Mouse (Mus musculus): ENCODE measurements at regions not wholly inside any gene's neighbourhood (a gene's known extent, or its start where the extent isn't known, plus 50 kb on each side); places are given as distances from the start of the nearest gene placed in this dataset.
A peak's percentile ranks its signal among the peaks of the same experiment; 100 is the strongest.

DNA sequence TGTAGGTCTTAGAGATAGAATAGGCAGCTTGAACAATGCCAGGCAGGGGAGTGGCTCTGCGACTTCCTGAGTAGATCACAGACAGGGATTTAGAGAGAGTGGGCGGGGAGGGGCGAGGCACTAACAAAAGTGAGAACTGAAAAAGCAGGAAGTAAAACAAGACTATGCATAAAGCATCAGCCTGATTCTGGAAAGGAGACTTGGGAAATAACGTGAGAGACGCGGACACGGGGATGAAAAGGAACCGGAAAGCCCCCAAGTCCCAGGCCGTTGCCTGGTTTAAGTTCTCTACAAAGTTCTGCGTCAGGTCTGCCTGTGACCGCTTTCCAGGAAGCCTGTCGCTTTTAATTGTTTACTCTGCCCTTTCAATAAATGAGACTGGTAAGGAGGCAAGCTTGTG is 86.3 kb downstream of the D16Ertd472e start:
- no peak for DNase-seq (ENCODE audit: low read depth, low spot score)

- DNase-seq (ENCODE audit: low read depth, low spot score), result no peak
Measured at GRCm38 (mm10) chr16:78489604-78490003, 86.9 kb downstream of the D16Ertd472e start.

DNA sequence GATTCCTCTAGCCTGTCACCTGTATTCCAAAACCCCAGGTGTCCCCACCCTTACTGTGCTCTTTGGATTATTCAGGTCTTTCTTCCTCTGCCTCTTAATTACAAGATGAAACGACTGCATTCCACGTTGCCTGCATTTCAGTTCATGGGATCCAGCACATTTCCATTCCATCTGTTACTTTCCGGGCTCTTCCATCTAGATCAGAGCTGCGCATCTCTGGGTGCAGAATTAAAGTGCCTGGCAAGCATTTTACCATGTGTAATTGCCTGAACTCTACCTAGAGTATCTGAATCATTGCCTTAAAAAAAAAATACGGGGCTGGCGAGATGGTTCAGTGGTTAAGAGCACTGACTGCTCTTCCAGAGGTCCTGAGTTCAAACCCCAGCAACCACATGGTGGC is 90.0 kb downstream of the D16Ertd472e start:
- DNase-seq (ENCODE audit: low read depth, low spot score), result peak; percentile 29

- DNase-seq (ENCODE audit: low read depth, low spot score), result no peak
Measured at GRCm38 (mm10) chr16:78484319-78484718, 92.2 kb downstream of the D16Ertd472e start.

DNA sequence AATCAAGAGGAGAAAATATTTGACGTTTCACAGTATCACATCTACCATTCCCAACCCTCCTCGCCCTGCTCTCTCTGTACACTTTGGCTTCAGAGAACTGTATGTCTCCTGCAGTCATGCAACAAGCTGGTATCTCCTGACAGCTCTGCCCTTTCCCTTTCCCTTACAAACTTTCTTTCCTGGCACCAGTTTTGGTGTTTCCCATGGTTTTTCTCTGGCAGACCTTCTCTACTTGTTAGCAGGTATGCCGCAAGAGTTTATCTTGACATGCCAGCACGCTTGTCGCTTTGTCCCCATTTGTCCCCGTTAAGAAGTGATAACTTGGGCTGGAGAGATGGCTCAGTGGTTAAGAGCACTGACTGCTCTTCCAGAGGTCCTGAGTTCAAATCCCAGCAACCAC is 94.9 kb downstream of the D16Ertd472e start:
- no peak for DNase-seq (ENCODE audit: low read depth, low spot score)

- DNase-seq (ENCODE audit: low read depth, low spot score), result no peak
Measured at GRCm38 (mm10) chr16:78481065-78481464, 95.4 kb downstream of the D16Ertd472e start.

GRCm38 (mm10) chr16:78480261-78480660 is 96.2 kb downstream of the D16Ertd472e start:
- DNase-seq (ENCODE audit: low read depth, low spot score), result no peak

DNA sequence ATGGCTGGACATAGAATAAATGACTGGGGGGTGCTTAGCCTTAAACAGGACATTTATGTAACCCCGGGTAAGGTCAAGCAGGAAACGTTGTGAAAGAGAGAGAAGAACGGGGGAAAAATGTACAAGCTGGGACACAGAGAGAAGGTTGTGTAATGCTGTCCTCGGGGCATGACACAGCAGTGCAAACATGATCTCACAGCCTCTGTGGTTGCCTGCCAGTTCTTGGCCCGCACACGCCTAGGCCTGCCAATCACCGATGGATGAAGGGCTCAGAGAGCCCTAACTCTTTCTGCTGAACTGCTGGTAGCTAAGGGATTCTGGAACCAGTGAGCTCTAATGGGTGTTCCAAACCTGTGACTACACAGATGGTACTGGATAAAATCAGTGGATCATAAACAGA is 96.5 kb upstream of the Btg3 start:
- DNase-seq (ENCODE audit: low read depth, low spot score), result no peak

GRCm38 (mm10) chr16:78459996-78460395 is 83.0 kb upstream of the Btg3 start:
- DNase-seq (ENCODE audit: low read depth, low spot score), result no peak

DNA sequence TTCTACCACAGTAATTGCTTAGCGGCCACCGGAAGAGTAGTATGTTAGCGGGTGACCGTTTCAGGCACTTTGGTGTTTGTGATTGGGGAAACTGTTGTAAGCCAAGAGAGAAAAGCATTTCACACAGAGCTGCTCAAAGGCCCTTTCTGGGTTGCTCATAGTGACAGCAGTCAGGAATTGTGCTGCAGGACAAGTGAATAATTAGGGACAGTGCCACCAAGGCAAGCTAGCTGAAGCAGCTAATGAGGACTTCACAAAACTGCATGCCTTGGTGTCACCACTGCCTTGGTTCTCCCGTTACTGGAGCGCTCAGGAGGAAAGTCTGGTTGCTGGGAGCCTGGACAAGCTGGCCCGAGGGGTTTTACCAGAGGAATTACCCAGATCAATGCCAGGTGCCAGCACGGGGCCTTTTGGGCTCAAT is 80.7 kb upstream of the Btg3 start:
- no peak for DNase-seq (ENCODE audit: low read depth, low spot score)

GRCm38 (mm10) chr16:78456345-78456744 is 79.4 kb upstream of the Btg3 start:
- no peak for DNase-seq (ENCODE audit: low read depth, low spot score)

- no peak for DNase-seq (ENCODE audit: low read depth, low spot score)
Measured at GRCm38 (mm10) chr16:78454509-78454908, 77.5 kb upstream of the Btg3 start.

DNA sequence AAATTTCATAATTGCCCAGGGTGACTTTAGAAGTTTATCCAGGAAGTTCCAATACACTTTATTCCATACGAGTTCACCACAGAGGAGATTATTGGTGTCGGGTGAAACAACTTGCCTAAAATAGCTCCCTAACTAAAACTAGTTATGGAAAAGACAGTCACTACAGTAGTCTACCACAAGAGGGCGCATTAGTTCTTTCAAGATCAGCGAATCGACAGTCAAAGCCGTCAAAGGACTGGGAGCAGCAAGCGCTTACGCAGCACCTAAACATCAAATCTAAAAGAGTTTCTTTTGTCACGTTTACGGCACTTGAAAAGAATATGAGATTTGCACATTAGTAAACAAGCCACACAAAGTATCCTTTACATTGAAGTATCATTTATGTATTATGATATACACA is 75.3 kb upstream of the Btg3 start:
- peak; percentile 80 for DNase-seq (ENCODE audit: low read depth, low spot score)

DNA sequence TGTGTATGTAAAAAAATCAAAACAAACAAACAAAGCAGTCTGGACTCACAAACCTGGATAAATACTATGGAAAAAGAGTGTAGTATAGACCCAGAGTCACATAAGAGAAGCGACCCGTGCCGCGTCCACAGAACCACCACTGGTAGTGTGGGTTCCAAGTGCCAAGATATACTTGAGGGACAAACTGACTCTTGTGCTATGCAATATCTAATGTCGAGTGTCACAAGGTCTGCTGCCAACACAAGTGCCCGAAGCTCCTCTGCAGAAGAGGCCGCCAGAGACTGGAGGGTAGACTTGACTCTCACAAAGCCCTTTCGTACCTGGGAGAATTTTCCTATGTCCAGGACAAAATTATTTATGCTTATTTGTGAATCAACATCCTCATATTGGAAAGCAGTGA is 74.8 kb upstream of the Btg3 start:
- no peak for DNase-seq (ENCODE audit: low read depth, low spot score)

DNA sequence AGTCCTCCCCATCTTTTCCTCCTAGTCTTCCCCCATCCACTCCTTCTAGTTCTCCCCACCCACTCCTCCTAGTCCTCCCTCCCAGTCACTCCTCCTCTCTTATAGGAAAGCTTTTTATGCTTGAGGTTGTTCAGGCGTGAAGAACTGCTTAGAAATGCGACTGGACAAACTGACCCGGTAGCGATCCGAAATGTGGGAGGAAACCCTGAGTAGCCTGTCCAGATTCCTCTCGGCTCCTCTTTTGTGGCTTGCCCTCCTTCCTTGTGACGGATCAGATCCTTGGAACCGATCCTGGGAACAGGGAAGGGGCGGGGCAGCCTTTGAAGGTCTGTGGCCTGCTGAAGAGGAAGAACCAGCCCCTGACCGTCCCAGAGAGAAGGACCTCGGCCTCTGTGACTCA is 74.3 kb upstream of the Btg3 start:
- DNase-seq (ENCODE audit: low read depth, low spot score), result no peak

- DNase-seq (ENCODE audit: low read depth, low spot score), result no peak
Measured at GRCm38 (mm10) chr16:78449231-78449630, 72.2 kb upstream of the Btg3 start.

- peak; percentile 64 for DNase-seq (ENCODE audit: low read depth, low spot score)
Measured at GRCm38 (mm10) chr16:78443262-78443661, 66.3 kb upstream of the Btg3 start.

DNA sequence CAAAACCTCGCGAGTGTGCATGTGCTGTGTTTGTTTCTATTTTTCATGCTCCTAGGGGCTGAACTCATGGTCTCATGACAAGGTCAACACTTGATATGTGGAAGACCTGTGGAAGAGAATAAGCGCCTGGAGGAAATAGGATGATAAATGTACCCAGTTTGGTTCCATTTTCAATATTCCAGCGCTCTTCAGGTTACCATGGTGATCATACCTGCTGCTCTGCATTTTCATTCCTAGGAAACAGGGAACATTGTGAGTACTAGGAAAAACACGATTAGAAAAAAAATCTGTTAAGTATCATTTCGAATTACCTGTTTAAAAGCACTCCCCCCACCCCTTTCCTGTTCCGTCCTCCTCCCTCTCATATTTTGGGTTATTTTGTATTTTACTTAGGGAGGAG is 65.8 kb upstream of the Btg3 start:
- DNase-seq (ENCODE audit: low read depth, low spot score), result peak; percentile 47

DNA sequence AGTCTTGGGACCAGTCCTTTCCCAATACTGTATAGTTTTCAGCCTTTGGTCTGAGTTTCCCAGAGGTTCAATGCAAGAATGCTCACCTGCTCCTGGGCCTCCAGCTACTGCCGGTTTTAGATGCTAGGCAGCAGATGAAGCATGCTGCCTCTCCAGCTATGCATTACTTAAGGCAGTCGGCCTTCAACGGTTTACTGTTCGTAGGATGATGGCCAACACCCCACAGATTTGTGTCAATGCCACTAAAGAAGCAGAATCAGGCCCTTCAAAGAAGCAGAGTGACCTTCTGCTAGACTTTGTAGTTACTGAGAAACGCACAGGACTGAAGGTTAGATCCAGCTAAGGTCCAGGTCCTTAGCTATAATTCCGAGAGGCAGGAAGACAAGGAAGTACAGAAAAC is 65.0 kb upstream of the Btg3 start:
- no peak for DNase-seq (ENCODE audit: low read depth, low spot score)

DNA sequence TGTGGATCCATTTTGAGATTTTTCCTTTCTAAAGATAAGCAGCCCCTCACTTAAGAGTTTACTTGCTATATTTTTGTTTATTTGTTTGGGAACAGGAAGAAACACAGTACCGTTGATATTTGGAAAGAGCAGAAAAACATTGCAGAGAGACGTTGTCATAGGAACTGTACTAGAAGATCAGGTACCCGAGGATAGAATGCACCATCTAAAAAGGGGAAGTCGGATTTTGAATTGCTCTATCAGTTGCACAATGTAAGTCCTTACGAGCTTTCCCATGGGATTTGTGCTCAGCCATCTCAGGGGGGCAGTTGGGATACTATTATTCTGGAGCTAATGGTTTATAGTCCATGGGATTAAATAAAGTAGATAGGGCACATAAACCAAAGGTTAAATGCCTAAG is 58.7 kb upstream of the Btg3 start:
- DNase-seq (ENCODE audit: low read depth, low spot score), result no peak

- DNase-seq (ENCODE audit: low read depth, low spot score), result peak; percentile 82
Measured at GRCm38 (mm10) chr16:78427470-78428041, 50.6 kb upstream of the Btg3 start.

Data from telencephalon, adult 2 months (tissue).